Mouse (Mus musculus): ENCODE data around the gene Lrrc2. TPM values are rescaled to one million over a fixed set of nuclear protein-coding genes. Genes with fewer than 3 reads are reported as not detected.

The Lrrc2 gene
- polyA plus RNA-seq, 1 experiment: not detected

- Histone ChIP-seq H3K27ac (ENCODE audit: insufficient read depth, low read depth, low read length) (no peak overlapping the region), H3K36me3 (ENCODE audit: control insufficient read depth, insufficient read depth, low read length) (no peaks in the 10 kb centered on the region), H3K4me3 (ENCODE audit: low read depth, low read length) (no peak overlapping the region), H3K4me1 (ENCODE audit: control insufficient read depth, insufficient read depth, insufficient read length, low read length) (no peaks in the 10 kb centered on the region), H3K27me3 (ENCODE audit: control insufficient read depth, insufficient read depth, low read length) (no peaks in the 10 kb centered on the region)
- TF ChIP-seq POLR2A (IDR thresholded peaks at IDR 0.05; ENCODE audit: low read depth, low read length) (no peak), CTCF (IDR thresholded peaks at IDR 0.05; ENCODE audit: extremely low read depth, insufficient read length, insufficient replicate concordance, low read depth, low read length) (no peak)
- WGBS: 66% methylated on average over 4 of the region's 4 CpGs
Measured at GRCm38 (mm10) chr9:110987331-110987730, 36.0 kb downstream of the Lrrc2 start.

- Histone ChIP-seq H3K4me3 (ENCODE audit: low read depth, low read length) (no peak overlapping the region), H3K27me3 (ENCODE audit: control insufficient read depth, insufficient read depth, low read length) (no peaks in the 10 kb centered on the region), H3K27ac (ENCODE audit: insufficient read depth, low read depth, low read length) (no peak overlapping the region), H3K36me3 (ENCODE audit: control insufficient read depth, insufficient read depth, low read length) (no peaks in the 10 kb centered on the region), H3K4me1 (ENCODE audit: control insufficient read depth, insufficient read depth, insufficient read length, low read length) (no peaks in the 10 kb centered on the region)
- WGBS: 50% methylated on average over 3 of the region's 3 CpGs
- TF ChIP-seq CTCF (IDR thresholded peaks at IDR 0.05; ENCODE audit: extremely low read depth, insufficient read length, insufficient replicate concordance, low read depth, low read length): no peak
- no peak for TF ChIP-seq POLR2A (IDR thresholded peaks at IDR 0.05; ENCODE audit: low read depth, low read length)
Measured at GRCm38 (mm10) chr9:110988078-110988477, 36.7 kb downstream of the Lrrc2 start.

DNA sequence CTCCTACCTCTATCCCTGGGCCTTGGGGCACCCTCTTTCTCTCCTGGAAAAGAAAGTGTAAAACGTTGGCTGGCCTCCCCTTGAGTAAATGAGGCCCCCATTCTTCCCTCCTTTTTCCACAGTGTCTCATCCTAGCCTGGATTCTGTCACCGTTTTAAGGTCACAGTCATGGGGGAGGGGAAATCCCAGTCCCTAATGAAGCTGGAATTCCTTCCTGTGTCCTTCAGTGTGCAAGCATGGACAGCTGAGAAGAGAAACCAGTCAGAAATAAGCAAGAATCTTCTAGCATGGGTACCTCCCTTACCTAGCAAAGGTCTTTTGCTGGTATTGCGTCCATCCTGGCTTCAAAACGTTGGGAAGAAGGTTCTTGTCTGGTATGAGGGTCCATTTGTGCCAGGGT lies 37.8 kb downstream of the Lrrc2 start:
- Histone ChIP-seq H3K4me1 (ENCODE audit: control insufficient read depth, insufficient read depth, insufficient read length, low read length) (peaks cover 2% of the 10 kb centered on the region; the same call in 1 of the 2 replicates), H3K27me3 (ENCODE audit: control insufficient read depth, insufficient read depth, low read length) (no peaks in the 10 kb centered on the region), H3K27ac (ENCODE audit: insufficient read depth, low read depth, low read length) (no peak overlapping the region), H3K36me3 (ENCODE audit: control insufficient read depth, insufficient read depth, low read length) (no peaks in the 10 kb centered on the region), H3K4me3 (ENCODE audit: low read depth, low read length) (no peak overlapping the region)
- TF ChIP-seq CTCF (IDR thresholded peaks at IDR 0.05; ENCODE audit: extremely low read depth, insufficient read length, insufficient replicate concordance, low read depth, low read length) (no peak), POLR2A (IDR thresholded peaks at IDR 0.05; ENCODE audit: low read depth, low read length) (no peak)
- WGBS: 52% methylated on average over 4 of the region's 4 CpGs

GRCm38 (mm10) chr9:110989543-110989942 lies 38.2 kb downstream of the Lrrc2 start:
- WGBS: 92% methylated on average over 2 of the region's 2 CpGs
- no peaks in the 10 kb centered on the region for H3K36me3 ChIP-seq (ENCODE audit: control insufficient read depth, insufficient read depth, low read length)
- no peaks in the 10 kb centered on the region for H3K27me3 ChIP-seq (ENCODE audit: control insufficient read depth, insufficient read depth, low read length)
- no peak overlapping the region for H3K27ac ChIP-seq (ENCODE audit: insufficient read depth, low read depth, low read length)
- H3K4me1 ChIP-seq (ENCODE audit: control insufficient read depth, insufficient read depth, insufficient read length, low read length): peaks cover 2% of the 10 kb centered on the region; the same call in 1 of the 2 replicates
- no peak for TF ChIP-seq CTCF (IDR thresholded peaks at IDR 0.05; ENCODE audit: extremely low read depth, insufficient read length, insufficient replicate concordance, low read depth, low read length)
- no peak for TF ChIP-seq POLR2A (IDR thresholded peaks at IDR 0.05; ENCODE audit: low read depth, low read length)
- H3K4me3 ChIP-seq (ENCODE audit: low read depth, low read length): no peak overlapping the region

DNA sequence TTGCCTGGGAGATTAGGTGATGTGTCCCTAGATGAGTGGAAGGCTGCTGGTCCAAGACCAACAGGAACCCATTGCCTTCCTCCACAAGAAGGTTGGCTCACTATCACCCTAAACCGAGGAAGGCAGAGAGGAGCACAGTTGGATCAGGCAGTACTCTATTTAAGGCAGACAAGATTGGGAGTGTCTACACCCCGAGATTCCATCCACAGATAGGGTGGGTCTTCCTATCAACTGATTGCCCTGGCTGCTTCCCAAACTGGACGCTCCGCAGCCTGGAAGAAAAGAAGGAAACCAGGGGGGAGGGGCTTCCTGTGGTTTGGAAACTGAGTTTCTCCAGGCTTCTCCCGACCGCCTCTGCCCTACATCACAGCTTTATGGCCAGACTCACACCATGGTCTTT lies 38.9 kb downstream of the Lrrc2 start, which contains the start of gene Rtp3:
Gene Rtp3 (minus strand): TSS at position 380 of the 400 bp plus-strand sequence.
- peak within 1 kb of the TSS; percentile 24; the same call in 1 of the 2 replicates for H3K4me3 ChIP-seq (ENCODE audit: low read depth, low read length)
- 36% methylated on average over 6 of the region's 6 CpGs for WGBS

DNA sequence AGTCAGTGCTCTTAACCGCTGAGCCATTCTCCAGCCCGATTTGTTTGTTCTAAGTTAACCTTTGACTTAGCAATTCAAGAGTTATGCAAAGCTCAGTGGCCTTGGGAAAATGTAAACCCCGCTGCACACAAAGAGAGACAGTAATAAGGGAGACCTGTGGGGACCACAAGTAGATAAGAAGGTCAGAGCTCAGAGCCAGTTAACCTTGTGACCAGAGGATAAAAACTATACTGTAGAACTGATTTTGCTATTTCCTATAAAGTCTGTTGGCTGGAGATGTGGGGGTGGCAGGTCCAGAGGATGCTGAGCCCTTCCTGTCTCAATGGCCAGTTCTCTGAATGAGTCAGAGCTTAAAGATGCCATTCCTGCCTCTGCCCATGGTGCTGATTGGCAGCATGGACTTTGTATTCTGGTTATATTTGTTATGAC lies 42.0 kb downstream of the Lrrc2 start:
- Histone ChIP-seq H3K4me3 (ENCODE audit: low read depth, low read length) (no peak overlapping the region), H3K36me3 (ENCODE audit: control insufficient read depth, insufficient read depth, low read length) (no peaks in the 10 kb centered on the region), H3K4me1 (ENCODE audit: control insufficient read depth, insufficient read depth, insufficient read length, low read length) (peaks cover 5% of the 10 kb centered on the region), H3K27me3 (ENCODE audit: control insufficient read depth, insufficient read depth, low read length) (no peaks in the 10 kb centered on the region), H3K27ac (ENCODE audit: insufficient read depth, low read depth, low read length) (no peak overlapping the region)
- TF ChIP-seq POLR2A (IDR thresholded peaks at IDR 0.05; ENCODE audit: low read depth, low read length) (no peak), CTCF (IDR thresholded peaks at IDR 0.05; ENCODE audit: extremely low read depth, insufficient read length, insufficient replicate concordance, low read depth, low read length) (no peak)
- WGBS: 12% methylated on average over 3 of the region's 3 CpGs

More for the DNA sequence above, 38.9 kb downstream of the Lrrc2 start, which contains the start of gene Rtp3:
- Histone ChIP-seq H3K27ac (ENCODE audit: insufficient read depth, low read depth, low read length) (no peak within 1 kb of the TSS; the same call in 1 of the 2 replicates), H3K27me3 (ENCODE audit: control insufficient read depth, insufficient read depth, low read length) (no peaks in the 10 kb centered on the region), H3K36me3 (ENCODE audit: control insufficient read depth, insufficient read depth, low read length) (no peaks in the 10 kb centered on the region), H3K4me1 (ENCODE audit: control insufficient read depth, insufficient read depth, insufficient read length, low read length) (peaks cover 2% of the 10 kb centered on the region; the same call in 1 of the 2 replicates)
- TF ChIP-seq CTCF (IDR thresholded peaks at IDR 0.05; ENCODE audit: extremely low read depth, insufficient read length, insufficient replicate concordance, low read depth, low read length) (no peak), POLR2A (IDR thresholded peaks at IDR 0.05; ENCODE audit: low read depth, low read length) (no peak)

- peaks cover 17% of the 10 kb centered on the region for H3K4me1 ChIP-seq (ENCODE audit: control insufficient read depth, insufficient read depth, insufficient read length, low read length)
- TF ChIP-seq CTCF (IDR thresholded peaks at IDR 0.05; ENCODE audit: extremely low read depth, insufficient read length, insufficient replicate concordance, low read depth, low read length) (peak; percentile 31; the same call in 1 of the 2 replicates), POLR2A (IDR thresholded peaks at IDR 0.05; ENCODE audit: low read depth, low read length) (peak; percentile 53; the same call in 1 of the 2 replicates)
- H3K36me3 ChIP-seq (ENCODE audit: control insufficient read depth, insufficient read depth, low read length): no peaks in the 10 kb centered on the region
- no peaks in the 10 kb centered on the region for H3K27me3 ChIP-seq (ENCODE audit: control insufficient read depth, insufficient read depth, low read length)
- H3K27ac ChIP-seq (ENCODE audit: insufficient read depth, low read depth, low read length): peak overlapping the region; percentile 58
- H3K4me3 ChIP-seq (ENCODE audit: low read depth, low read length): peak overlapping the region; percentile 55
- WGBS: 5% methylated on average over 13 of the region's 13 CpGs
Measured at GRCm38 (mm10) chr9:110994716-110995172, 43.4 kb downstream of the Lrrc2 start.
